8 mouse cellular contexts compared by ENCODE assay signal in the genomic region with DNA sequence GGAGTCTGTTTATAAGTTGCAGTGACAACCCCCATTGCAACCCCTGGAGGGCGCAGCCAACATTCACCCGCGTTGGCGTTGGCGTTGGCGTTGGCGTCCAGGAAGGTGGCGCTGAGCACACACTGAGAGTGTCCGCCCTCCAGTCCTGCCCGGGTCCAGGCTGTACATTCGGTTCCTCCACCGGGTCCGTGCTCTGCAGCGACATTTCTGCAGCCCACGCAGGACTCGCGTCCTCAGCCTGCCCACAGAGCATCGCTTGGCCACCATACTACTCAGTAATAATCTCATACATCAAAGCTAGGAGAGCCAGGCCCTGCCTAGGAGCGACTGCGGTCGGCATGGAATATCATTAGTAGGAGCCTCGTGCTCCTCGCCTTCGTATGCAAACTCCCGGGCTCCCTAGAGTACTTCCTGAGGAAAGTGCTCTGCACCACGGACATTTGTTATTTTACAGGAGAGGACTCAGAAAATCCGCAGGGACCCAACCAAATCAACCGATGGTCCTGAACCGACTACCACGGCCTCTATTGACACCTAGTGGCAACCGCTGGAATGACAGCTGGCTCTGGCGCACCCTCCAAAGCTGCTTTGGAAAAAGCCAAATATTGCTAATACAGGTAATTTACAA. TPM values are rescaled to one million over a fixed set of nuclear protein-coding genes. Genes with fewer than 3 reads are reported as not detected.
DNase-seq lines count a peak whose midpoint lies in the region; ATAC-seq and TF ChIP-seq lines count a peak whose summit lies in the region.

No protein-coding gene starts in this region.

- intact Hi-C loops in gastrocnemius, postnatal 36 days (cut with DNase I), result loop anchor here (5.0 kb wide), 1 partner anchor 599 kb away; no protein-coding TSS in a partner anchor

- peak overlapping the region; percentile 52; the same call in 1 of the 2 replicates for H3K9ac ChIP-seq in intestine, embryonic 16.5 days (ENCODE audit: low read depth, low read length)
- peak overlapping the region; percentile 67 for H3K9ac ChIP-seq in limb, embryonic 11.5 days (ENCODE audit: low read length)
- peak overlapping the region; percentile 68 for H3K9ac ChIP-seq in midbrain, embryonic 12.5 days (replicated peaks)

- TF ChIP-seq POLR2A in spleen, adult 2 months (IDR thresholded peaks at IDR 0.05; ENCODE audit: low read depth, low read length), result no peak

- no peaks in the 10 kb centered on the region for H3K27me3 ChIP-seq in intestine, embryonic 16.5 days (replicated peaks; ENCODE audit: control insufficient read depth, insufficient read depth, low read length)
- no peaks in the 10 kb centered on the region for H3K27me3 ChIP-seq in limb, embryonic 11.5 days (ENCODE audit: control insufficient read depth, insufficient read depth, low read length)
- H3K27me3 ChIP-seq in midbrain, embryonic 12.5 days, result peaks cover 17% of the 10 kb centered on the region
- H3K27me3 ChIP-seq in spleen, adult 2 months (ENCODE audit: control insufficient read depth, insufficient read depth, low read length), result no peaks in the 10 kb centered on the region

- H3K4me1 ChIP-seq in intestine, embryonic 16.5 days (ENCODE audit: control insufficient read depth, insufficient read depth, low read length), result no peaks in the 10 kb centered on the region
- no peaks in the 10 kb centered on the region for H3K4me1 ChIP-seq in limb, embryonic 11.5 days (ENCODE audit: control insufficient read depth, insufficient read depth, low read length)
- H3K4me1 ChIP-seq in midbrain, embryonic 12.5 days, result 0 out of 2 replicates have a peak, but pooled peaks cover 2% of the 10 kb centered on the region
- H3K4me1 ChIP-seq in spleen, adult 2 months (ENCODE audit: control insufficient read depth, insufficient read depth, insufficient read length), result no peaks in the 10 kb centered on the region; the same call in 1 of the 2 replicates

- no peak overlapping the region for H3K27ac ChIP-seq in intestine, embryonic 16.5 days (ENCODE audit: low read length)
- no peak overlapping the region for H3K27ac ChIP-seq in limb, embryonic 11.5 days (replicated peaks; ENCODE audit: low read depth, low read length)
- peak overlapping the region; percentile 66; the same call in 1 of the 2 replicates for H3K27ac ChIP-seq in midbrain, embryonic 12.5 days (replicated peaks)
- H3K27ac ChIP-seq in spleen, adult 2 months (ENCODE audit: insufficient read depth, low read length), result no peak overlapping the region

- peak overlapping the region; percentile 57 for H3K4me3 ChIP-seq in intestine, embryonic 16.5 days (ENCODE audit: low read length)
- peak overlapping the region; percentile 55 for H3K4me3 ChIP-seq in limb, embryonic 11.5 days (ENCODE audit: low read depth, low read length)
- H3K4me3 ChIP-seq in midbrain, embryonic 12.5 days, result peak overlapping the region; percentile 56
- H3K4me3 ChIP-seq in spleen, adult 2 months (ENCODE audit: extremely low read depth, insufficient read depth, insufficient read length), result peak overlapping the region; percentile 57

- under 1% methylated on average over 32 of the region's 32 CpGs for WGBS in intestine, embryonic 16.5 days
- WGBS in limb, embryonic 11.5 days, result 0% methylated on average over 32 of the region's 32 CpGs
- under 1% methylated on average over 32 of the region's 32 CpGs for WGBS in midbrain, embryonic 12.5 days
- 3% methylated on average over 32 of the region's 32 CpGs for WGBS in spleen, adult 2 months

- peak; percentile 76; the same call in 1 of the 2 replicates for TF ChIP-seq CTCF in spleen, adult 2 months (IDR thresholded peaks at IDR 0.05; ENCODE audit: extremely low read depth, insufficient read depth, insufficient read length, insufficient replicate concordance)

- H3K36me3 ChIP-seq in intestine, embryonic 16.5 days (ENCODE audit: control insufficient read depth, insufficient read depth, low read length), result no peaks in the 10 kb centered on the region
- H3K36me3 ChIP-seq in limb, embryonic 11.5 days (ENCODE audit: control insufficient read depth, insufficient read depth, low read length), result no peaks in the 10 kb centered on the region
- no peaks in the 10 kb centered on the region for H3K36me3 ChIP-seq in midbrain, embryonic 12.5 days
- H3K36me3 ChIP-seq in spleen, adult 2 months (ENCODE audit: control insufficient read depth, insufficient read depth, low read length), result no peaks in the 10 kb centered on the region

- H3K4me2 ChIP-seq in intestine, embryonic 16.5 days (ENCODE audit: low read depth, low read length), result peak overlapping the region; percentile 91
- H3K4me2 ChIP-seq in limb, embryonic 11.5 days (ENCODE audit: low read depth, severe bottlenecking), result peak overlapping the region; percentile 83
- H3K4me2 ChIP-seq in midbrain, embryonic 12.5 days (replicated peaks), result peak overlapping the region; percentile 78

- peak; percentile 90 for ATAC-seq in intestine, embryonic 16.5 days
- ATAC-seq in limb, embryonic 11.5 days (ENCODE audit: insufficient number of reproducible peaks, low FRiP score, low TSS enrichment, low read depth), result peak; percentile 81; the same call in 1 of the 2 replicates
- ATAC-seq in midbrain, embryonic 12.5 days (ENCODE audit: low FRiP score, low read depth), result peak; percentile 86

- no peaks in the 10 kb centered on the region for H3K9me3 ChIP-seq in intestine, embryonic 16.5 days (ENCODE audit: control insufficient read depth, low read length)
- no peaks in the 10 kb centered on the region for H3K9me3 ChIP-seq in limb, embryonic 11.5 days (ENCODE audit: control insufficient read depth, low read length)
- H3K9me3 ChIP-seq in midbrain, embryonic 12.5 days, result no peaks in the 10 kb centered on the region

- peak; percentile 83 for DNase-seq in A20 (ENCODE audit: low read depth, low spot score)
- DNase-seq in adrenal gland, adult 8-10 months, result peak; percentile 54
- DNase-seq in embryo, embryonic 11.5 days (ENCODE audit: low read depth, low spot score), result peak; percentile 69
- peak; percentile 57 to 59 for DNase-seq in gastrocnemius, postnatal 36 days
- peak; percentile 90 for DNase-seq in limb, embryonic 11.5 days (ENCODE audit: low spot score)
- DNase-seq in spleen, adult 2 months (ENCODE audit: low read depth in 1 of 2, low spot score in 2 of 2), result peak; percentile 31 to 64

RNA-seq across cellular contexts. Expression of a gene that starts 40.4 kb away (rescaled TPM):
- 1 to 10 TPM in 3 of 4 experiments, under 1 TPM in 1; 0.87 to 1.4 (median 1.0) TPM for total RNA-seq in adrenal gland, adult 8-10 months (2022)
- total RNA-seq in gastrocnemius, postnatal 36 days (2021), result 1 to 10 TPM; 1.5 TPM
- 0.98 and 1.1 TPM in 2 replicates for polyA plus RNA-seq in intestine, embryonic 16.5 days (2015; fragmentation: Nextera tagmentation; extraction: Ambion mirVana)
- polyA plus RNA-seq in limb, embryonic 11.5 days (2014; fragmentation: Nextera tagmentation; extraction: Ambion mirVana), result 0.89 and 1.2 TPM in 2 replicates
- polyA plus RNA-seq in midbrain, embryonic 12.5 days (2016; fragmentation: Nextera tagmentation; extraction: Ambion mirVana), result 0.97 and 1.4 TPM in 2 replicates
- 0.68 and 1.2 TPM in 2 replicates for polyA plus RNA-seq in spleen, adult 2 months (2012; rRNA removed)
